Mouse (Mus musculus): ENCODE data around the gene Paqr9.

The Paqr9 gene

GRCm38 (mm10) chr9:95581021-95581757, 21.7 kb downstream of the Paqr9 start:
- peak; percentile 63 for DNase-seq

- DNase-seq = no peak
These were observed 22.5 kb downstream of the Paqr9 start for GRCm38 (mm10) chr9:95581758-95582515.

DNA sequence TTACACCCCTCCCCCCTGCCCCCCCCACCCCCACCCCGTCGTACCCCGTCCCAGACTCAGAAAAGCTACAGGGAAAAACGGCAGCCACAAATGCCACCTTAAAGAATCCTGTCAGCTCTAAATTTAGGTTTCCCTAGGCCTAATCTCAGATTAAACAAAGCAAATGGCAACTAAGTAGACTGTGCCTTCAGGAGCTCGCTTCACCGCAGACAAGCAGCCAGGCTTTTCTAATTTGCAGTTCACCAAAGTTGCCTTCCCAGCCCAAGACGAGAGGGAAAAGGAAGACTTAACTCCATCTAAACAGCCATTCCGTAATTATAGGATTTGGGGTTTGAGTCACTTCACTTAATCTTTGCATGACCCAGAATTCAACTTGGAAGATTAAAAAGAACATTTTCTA, 23.1 kb downstream of the Paqr9 start:
- DNase-seq = no peak

- no peak for DNase-seq
These were observed 26.6 kb downstream of the Paqr9 start for GRCm38 (mm10) chr9:95586046-95586445.

DNA sequence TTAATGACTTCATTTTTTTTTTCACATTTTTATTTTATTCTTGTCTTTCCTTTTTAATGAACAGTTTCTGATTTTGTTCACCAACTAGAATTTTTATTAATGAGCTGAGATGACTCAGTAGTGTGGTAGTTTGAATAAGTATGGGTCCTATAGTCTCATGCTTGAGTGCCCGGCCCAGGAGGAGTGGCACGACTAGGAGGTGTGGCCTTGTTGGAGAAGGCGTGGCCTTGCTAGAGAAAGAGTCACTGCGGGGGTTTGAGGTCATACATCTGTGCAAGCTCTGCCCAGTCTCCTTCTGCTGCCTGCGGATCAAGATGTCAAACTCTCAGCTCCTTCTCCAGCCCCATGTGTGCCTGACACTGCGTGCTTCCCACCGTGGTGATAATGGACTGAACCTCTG, 28.6 kb downstream of the Paqr9 start:
- DNase-seq = no peak

GRCm38 (mm10) chr9:95594291-95594690, 34.8 kb downstream of the Paqr9 start:
- peak; percentile 68 for DNase-seq

DNA sequence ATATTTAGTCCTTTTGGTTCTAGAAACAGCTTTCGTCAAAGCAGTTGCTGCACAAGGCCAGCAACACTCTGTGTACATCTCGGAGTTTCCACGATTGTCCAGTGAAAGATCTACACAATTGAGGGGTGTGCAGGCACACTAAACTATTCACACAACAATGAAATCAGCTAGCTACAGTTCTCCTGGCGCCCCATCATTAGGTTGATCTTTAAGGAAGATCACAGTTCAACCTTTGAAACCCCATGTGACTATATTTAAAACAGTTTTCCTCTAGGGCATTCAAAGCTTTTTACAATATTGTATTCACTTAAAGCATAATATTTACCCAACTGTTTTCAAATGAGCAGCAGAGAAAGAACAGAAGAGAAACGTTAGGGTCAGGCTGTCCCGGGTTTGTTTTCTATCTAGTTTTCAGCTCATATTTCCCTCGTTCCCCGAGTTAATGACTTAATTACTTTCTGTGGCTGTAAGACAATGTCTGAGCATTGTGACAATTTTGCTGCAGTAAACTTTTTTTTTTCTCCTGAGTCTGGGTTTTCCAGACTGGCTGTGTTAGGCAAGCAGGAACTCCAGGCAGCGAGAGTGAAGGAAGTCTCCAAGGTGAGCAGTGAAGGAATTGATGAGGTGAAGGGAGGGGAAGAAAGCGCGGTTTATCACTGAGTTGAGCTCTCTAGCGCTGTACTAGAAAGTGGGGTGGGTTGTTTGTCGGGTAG, 38.2 kb downstream of the Paqr9 start:
- DNase-seq = no peak

GRCm38 (mm10) chr9:95598179-95598721, 38.8 kb downstream of the Paqr9 start:
- DNase-seq = no peak

DNA sequence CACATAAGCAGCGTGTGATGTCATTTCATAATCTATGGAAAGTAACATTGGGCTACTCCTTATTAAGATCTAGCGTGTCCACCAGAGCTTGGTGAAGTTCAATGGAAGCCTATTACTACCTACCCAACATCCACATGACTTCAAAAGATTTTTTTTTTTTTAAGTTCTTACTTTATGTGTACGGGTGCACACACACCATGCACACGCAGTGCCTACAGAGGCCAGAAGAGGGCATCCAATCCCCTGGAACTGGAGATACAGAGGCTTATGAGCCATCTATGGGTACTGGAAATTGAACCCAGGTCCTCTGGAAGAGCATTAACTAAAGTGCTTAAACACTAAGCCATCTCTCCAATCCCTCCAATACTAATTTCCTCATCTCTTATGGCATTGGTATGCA, 39.9 kb downstream of the Paqr9 start:
- DNase-seq = no peak

DNA sequence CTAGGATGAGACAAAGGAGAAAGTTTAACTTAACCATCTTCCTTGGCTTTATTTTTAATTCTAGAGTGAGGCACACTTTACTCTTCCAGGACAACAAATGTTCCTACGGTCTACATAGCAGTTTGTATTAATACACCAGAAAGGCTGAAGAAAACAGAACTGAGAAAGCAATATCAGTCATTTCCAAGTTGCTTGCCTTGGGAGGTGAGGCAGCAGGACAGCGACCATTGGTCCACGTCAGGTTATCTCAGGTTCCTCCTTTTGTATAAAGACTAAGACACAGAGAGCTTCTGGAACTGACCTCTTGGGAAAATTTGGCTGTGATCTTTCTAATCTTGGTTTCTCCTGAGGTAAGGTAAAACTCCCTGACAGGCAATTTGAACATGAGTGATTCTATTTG, 43.4 kb downstream of the Paqr9 start:
- no peak for DNase-seq

DNA sequence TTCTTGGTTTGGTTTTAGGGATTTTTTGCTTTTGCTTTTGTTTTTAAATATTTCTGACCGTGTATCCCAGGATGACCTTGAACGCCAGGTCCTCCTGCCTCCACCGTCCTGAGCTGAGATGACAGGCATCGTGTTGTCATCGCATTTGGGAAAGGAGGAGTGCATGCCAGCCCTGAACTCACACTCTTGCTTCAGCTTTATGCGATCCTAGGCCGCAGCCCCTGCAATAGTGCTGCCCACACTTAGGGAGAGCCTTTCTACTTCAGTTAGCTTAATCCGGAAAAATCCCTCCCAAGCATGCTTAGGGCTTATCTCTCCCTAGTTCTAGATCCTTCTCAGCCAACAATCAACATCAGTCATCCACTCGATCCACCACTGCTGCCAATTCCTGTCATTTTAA, 43.9 kb downstream of the Paqr9 start:
- no peak for DNase-seq

GRCm38 (mm10) chr9:95607196-95607595, 47.7 kb downstream of the Paqr9 start:
- no peak for DNase-seq

DNA sequence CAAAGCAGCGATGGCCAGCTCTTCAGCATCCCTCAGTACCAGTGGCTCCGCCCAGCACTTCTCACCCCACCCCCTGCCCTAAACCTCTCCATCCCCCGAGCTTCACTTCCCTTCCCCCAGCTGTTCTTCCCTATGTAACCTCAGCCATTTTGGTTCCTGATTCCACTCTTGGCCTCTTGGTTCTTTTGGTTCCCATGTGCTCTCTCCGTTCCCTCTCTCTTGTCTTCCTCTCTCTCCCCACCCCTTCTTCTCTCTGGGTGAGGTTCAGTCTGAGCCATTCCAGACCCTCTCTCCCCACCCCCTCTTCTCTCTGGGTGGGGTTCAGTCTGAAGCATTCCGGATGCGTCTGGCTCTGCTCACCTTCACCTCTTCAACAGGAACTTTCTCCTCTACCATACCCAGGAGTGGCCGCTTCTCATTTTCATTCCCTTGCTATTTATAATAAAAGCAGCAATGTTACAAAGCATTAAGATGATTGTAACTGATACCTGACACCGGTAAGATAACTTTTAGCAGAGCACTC, 52.9 kb downstream of the Paqr9 start:
- no peak for DNase-seq

GRCm38 (mm10) chr9:95613426-95614127, 54.1 kb downstream of the Paqr9 start:
- DNase-seq = no peak

GRCm38 (mm10) chr9:95614861-95615615, 55.6 kb downstream of the Paqr9 start:
- peak; percentile 78 for DNase-seq

DNA sequence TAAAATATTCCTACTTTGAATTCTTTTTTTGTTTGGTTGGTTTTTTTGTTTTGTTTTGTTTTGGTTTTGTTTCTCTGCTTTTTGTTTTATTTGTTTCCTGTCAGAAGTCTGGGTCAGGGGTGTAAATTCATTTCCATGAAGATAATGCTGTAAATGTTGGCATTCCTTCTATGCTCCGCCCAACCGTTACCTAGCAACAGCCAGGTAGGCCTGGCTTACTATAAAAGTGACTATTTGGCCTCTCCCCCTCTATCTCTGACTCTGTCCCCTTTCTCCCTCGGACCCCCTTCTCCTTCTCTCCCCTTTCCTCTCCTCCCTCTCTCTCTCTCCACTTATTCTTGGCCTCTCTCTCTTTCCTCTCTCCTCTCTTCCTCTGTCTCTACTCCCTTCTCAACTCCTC, 56.5 kb downstream of the Paqr9 start:
- no peak for DNase-seq

Data from kidney, adult 11 months (tissue).